Mouse (Mus musculus): ENCODE data around the gene Gm9573.

Gm9573 gene

DNA sequence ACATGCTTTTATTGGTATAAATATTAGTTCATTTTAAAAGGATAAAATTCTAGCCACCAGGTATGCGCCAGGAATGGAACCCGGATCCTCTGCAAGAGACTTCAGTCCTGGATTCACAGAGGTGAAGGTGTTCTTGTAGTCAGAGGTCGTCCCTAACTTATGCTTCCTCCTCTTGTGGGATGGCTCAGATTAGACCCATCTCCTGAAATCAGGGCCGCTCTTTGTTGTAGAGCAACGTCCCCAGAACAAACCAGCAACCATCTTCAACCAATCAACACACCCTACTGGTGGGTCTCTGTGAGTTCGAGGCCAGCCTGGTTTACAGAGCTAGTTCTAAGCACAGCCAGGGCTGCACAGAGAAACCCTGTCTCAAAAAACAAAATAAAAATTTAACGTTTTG lies 32.0 kb downstream of the Gm9573 start:
- no peak for DNase-seq (ENCODE audit: low read depth, low spot score)

DNA sequence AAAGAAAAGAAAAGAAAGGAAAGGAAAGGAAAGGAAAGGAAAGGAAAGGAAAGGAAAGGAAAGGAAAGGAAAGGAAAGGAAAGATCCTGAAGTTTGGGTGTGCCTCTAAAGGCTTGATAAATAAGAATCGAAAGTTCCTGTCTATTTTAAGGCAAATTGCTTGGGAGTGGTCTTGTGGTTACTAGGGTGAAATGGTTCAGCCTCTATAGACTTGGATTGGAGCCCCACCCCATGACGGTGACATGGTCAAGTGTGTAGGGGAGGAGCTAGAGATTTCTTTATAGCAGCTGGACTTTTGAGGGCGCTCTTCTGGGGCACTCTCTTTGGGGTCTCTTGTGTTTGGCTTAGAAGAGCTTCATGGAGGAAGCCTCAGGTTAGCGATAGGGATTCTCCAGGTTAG lies 32.7 kb downstream of the Gm9573 start:
- no peak for DNase-seq (ENCODE audit: low read depth, low spot score)

DNA sequence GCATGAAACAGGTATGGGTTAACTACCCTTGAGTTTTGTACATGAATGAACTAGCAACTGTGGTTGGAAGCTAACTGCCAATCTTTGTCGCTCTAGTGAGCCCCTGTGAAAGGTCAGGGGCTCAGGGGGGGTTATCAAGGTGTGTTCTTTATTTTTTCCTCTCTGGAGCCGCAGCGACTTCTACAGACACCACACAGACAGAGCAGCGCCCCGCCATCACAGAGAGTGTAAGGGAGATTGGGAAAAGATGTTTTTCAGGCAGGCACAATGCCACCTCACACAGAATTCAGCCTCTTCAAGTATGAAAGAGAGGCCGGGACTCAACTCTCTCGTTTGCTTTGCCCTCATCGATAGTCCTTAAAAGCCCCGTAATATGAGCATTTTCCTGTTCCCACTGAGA lies 34.3 kb downstream of the Gm9573 start:
- DNase-seq (ENCODE audit: low read depth, low spot score) = no peak

DNA sequence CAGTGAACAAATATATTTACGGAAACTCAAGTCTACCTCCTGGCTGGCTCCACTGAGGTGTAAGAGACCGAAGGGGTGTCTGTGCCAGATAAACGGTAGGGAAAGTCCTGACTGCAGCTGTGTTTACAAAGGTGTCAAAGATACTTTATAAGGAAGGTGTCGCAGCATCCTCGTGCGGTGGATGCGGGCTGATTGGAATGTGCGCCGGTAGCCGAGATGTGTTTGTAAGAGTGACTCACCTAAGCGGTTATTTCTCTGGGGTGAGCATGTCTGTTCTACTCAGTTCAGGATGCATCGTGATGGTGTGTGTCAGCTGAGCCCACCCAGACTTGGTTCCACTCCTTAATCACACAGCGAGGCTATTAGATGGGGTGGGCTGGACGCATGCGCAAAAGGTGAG lies 34.7 kb downstream of the Gm9573 start:
- no peak for DNase-seq (ENCODE audit: low read depth, low spot score)

DNA sequence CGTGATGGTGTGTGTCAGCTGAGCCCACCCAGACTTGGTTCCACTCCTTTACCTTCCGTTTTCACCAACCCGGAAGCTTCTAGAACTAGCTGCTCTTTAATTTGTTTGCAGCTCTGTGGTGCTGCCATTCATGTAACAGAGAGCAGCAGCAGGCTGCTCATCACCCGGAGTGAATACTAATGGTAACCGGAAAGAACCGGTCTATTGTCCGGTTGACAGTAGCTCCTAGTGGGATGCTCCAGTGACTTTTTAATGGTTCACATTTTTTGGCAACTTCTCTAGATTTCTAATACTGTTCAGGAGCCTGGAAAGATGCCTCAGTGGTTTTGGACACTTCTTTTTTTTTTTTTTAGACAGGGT lies 35.2 kb downstream of the Gm9573 start:
- DNase-seq (ENCODE audit: low read depth, low spot score) = no peak

DNA sequence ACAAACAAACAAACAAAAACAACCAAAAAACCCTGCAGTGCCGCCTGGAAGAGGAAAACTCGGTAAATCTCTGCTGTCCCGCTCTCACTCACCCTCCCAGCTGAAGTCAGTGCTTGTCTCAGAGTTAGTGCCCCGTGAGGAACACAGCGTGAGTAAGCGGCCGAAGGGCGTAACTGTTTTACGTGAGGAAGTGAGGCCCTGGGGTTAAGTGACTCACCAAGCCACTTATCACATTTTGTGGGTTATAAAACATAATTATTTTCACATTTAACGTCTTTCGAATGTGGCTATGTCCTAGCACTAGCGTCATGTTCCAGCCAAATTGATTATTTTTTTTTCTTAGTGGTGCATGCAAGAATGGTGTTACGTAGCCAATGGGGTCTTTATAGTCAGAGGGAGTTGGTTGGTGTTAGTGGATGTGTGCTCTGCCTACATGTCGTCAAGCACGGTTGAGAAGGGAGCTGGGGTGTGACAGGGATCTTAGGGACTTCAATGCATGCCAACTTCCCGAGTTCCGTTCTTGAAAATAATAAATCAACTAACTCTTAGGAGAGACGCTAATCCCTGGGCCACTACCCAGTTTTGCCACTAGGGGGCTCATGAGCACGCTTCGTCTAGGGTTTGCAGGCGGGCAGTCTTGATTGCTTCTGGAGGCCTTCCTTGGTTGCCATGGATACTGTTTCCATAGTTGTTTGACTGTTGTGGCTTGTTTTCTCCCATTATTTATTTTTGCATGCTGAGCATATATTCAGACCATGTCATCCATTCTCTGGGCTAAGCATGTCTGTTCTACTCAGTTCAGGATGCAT lies 35.8 kb downstream of the Gm9573 start:
- DNase-seq (ENCODE audit: low read depth, low spot score) = peak; percentile 74

DNA sequence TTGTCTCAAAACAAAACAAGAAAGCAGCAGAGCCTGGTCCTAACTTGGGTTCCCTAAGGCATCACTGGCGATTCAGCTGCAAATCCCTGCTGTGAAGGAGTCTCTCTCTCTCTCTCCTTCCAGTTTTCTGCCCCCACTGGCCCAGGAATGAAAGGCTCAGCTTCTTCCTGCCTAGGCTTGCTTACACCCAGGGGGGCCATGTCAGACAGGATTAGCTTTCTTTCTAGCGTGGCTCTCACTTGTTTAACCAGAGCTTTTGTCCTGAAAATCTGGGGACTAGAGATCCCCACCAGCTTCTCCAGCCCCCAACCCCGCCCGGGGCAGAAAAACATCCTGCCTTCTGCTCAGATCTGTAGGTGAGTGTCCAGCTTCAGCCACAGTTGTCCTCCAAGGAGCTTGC lies 38.0 kb downstream of the Gm9573 start:
- no peak for DNase-seq (ENCODE audit: low read depth, low spot score)

DNA sequence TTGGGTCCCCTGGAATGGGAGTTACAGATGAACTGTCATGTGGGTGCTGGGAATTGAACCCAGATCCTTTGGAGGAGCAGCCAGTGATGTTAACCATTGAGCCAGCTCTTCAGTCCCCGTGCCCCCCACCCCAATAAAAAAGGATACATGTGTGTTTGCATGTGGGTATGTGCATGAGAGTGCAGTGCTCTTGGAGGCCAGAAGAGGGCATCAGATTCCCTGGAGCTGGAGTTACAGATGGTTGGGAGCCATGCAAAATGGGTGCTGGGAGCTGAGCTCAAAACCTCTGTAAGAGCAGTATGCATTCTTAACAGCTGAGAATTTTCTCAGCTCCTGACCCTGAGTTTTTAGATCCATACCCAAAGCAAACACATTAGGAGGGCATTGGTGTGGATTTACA lies 39.1 kb downstream of the Gm9573 start:
- no peak for DNase-seq (ENCODE audit: low read depth, low spot score)

DNA sequence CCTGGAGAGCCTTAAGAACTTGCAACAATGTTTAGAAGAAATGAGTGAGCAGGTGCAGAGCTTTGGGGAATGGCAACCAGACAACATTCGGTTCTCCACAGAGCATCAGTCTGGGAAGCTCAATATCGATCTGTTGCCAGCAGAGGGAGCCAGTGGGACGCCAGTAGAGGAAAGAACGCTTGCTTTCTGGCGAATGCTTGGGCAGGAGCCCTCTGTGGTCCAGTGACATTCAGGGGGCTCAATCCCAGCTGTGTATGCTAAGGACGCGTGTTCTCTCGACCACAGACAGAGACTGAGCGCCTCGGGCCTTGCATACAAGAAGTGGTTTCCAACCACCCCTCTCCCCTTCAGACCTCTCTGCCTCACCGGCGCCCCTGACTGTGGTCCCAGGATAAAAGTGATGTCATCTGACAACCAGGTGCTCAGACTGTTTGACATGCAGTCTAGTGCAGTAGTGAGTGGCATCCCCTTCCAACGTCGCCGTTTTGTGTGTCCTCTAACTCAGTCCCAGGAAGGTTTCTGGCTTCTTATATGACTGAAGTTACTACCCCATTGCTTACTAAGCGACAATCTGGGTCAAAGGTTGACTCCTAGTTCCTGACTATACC lies 42.0 kb downstream of the Gm9573 start:
- peak; percentile 31 for DNase-seq (ENCODE audit: low read depth, low spot score)

DNA sequence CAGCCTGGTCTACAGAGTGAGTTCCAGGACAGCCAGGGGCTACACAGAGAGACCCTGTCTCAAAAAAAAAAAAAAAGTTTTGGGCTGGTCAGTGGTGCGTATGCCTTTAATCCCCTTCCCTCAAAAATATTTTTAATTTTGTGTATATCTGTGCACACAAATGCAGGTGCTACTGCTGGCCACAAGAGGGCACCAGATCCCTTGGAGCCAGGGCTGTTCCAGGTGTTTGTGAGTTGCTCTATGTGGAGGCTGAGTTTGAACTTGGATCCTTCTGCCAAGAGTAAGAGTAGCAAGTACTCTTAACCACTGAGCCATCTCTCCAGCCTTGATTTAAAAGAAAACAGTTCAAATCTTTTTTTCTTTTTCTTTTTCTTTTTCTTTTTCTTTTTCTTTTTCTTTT lies 43.5 kb downstream of the Gm9573 start:
- no peak for DNase-seq (ENCODE audit: low read depth, low spot score)

DNA sequence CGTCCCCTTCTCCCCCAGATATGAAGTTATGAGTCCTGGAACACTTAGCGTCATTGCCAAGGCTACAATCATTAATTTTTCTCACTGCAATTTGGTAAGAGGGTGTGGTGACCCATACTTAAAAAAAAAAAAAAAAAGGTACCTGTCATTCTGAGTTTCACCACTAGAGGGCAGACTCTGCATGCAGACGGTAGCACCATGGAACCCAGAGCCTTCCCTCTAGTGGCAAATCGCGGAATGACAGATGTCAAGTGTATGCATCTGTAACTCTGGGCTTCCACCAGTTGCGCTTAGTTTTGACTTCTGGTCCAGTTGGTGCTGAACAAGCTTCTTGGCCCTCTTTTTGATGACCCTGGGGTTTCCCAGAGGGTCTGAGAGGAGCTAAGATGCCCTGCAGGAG lies 48.2 kb downstream of the Gm9573 start:
- DNase-seq (ENCODE audit: low read depth, low spot score) = peak; percentile 64

DNA sequence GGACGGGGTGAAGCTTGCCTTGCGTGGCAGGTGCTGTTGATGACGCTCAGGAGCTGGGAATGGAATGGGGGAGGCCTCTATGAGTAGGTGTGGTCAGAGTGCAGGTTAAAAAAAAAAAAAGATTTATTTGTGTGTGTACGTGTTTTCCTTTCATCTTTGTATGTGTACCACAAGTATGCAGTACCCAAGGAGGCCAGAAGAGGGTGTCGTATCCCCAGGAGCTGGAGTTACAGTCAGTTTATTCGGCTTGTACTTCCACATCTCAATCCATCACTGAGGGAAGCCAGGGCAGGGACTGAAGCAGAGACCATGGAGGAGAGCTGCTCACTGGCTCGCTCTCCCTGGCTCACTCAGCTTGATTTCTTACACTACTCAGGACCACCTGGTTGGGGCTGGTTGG lies 55.0 kb downstream of the Gm9573 start:
- no peak for DNase-seq (ENCODE audit: low read depth, low spot score)

DNA sequence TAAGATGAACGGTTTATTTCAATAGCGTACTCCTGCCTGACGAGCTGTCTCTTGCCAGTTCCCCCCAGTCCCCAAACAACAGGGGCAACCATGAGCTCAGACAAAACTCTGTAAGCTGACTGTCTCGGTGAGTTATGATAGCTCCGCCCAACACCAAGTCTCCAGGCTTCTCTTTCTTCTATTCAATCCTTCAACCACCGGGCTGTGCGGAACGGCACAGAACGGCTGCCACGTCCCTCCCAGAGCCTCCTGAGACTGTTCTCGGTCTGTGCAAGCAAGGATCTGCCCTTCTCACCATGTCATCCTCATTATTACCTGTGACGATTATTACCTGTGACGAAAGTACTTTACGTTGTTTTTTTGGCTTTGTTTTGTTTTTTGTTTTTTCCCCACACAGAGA lies 55.6 kb downstream of the Gm9573 start:
- no peak for DNase-seq (ENCODE audit: low read depth, low spot score)

DNA sequence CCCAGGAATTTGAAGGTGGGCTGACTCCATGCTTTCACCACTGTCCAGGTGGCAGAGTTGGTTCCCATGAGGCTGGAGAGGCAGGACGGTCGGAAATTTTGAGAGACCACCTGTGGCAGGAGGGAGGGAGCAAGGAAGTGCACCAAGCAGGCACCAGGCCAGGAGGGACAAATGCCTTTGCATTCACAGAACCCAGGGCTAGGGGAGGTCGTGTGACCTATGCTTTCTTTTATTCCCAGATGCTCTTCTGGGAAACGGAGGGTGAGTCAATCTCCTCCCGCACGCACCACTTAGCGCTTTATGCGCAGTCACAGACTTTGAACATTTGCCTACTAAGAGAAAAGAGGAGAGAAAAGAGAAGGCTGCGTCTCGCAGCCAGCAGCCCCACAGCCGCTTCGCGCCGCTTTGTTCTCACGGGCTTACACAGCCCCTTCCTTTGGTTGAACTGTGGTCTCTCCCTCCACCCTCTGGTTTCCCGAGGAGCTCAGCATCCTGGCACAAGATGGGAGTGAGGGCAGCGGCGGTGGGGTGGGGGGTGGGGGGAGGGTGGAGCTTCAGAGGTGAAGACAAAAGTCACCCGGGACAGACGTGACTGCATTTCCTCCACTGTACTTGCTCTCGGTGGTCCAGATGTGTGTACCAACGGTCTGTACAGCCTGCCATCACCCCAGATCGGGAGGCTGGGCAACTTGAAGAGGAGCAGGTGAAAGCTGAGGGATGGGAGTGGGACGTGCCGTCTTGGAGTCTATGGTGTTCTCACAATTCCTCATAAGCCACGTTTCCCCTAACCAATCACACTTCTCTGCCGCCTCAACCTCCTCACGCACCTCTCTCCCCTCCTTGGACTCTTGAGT lies 57.1 kb downstream of the Gm9573 start:
- no peak for DNase-seq (ENCODE audit: low read depth, low spot score)

Data from skeletal muscle tissue, adult 2 months (tissue).